Mouse (Mus musculus) lung, adult 2 months (tissue): ENCODE measurements around the gene Dkkl1.

ENCODE experiments used
- CTCF ChIP-seq: fragments of 200-500 bp; IDR thresholded peaks from 2 replicates; pipeline ENCODE4 v1.5.1; 2011; ENCODE audit warnings: mild to moderate bottlenecking, low read length, control low read depth; ENCODE audit not compliant: insufficient read depth
- POLR2A ChIP-seq: fragments of 200-500 bp; IDR thresholded peaks from 2 replicates; pipeline ENCODE4 v1.6.1; 2011; ENCODE audit warnings: low read depth, mild to moderate bottlenecking, control low read depth, low read length, borderline replicate concordance; ENCODE audit errors: extremely low read depth

GRCm38 (mm10) chr7:45232716-45233465 lies 20.9 kb upstream of the Dkkl1 start:
- TF ChIP-seq POLR2A (no peak), CTCF (no peak)
